Mouse (Mus musculus): Measurements from ENCODE around the gene Csrp3.

GRCm38 (mm10) chr7:48795130-48795529 is 52.7 kb downstream of the Csrp3 start:
- TF ChIP-seq CTCF (IDR thresholded peaks at IDR 0.05; ENCODE audit: control insufficient read depth, insufficient read depth, low read length) = no peak
- TF ChIP-seq POLR2A (IDR thresholded peaks at IDR 0.05; ENCODE audit: borderline replicate concordance, control insufficient read depth, low read depth, low read length) = no peak

All from bone marrow, adult 2 months (tissue).